Mouse (Mus musculus) thymus, postnatal 0 days (tissue): ENCODE measurements at regions not wholly inside any gene's neighbourhood (a gene's known extent, or its start where the extent isn't known, plus 50 kb on each side); places are given as distances from the start of the nearest gene placed in this dataset.
A peak's percentile ranks its signal among the peaks of the same experiment; 100 is the strongest.

Source experiments
- DNase-seq: peaks from one replicate; pipeline ENCODE4 v3.0.0-alpha.2; 2015; ENCODE audit warnings: low spot score

DNA sequence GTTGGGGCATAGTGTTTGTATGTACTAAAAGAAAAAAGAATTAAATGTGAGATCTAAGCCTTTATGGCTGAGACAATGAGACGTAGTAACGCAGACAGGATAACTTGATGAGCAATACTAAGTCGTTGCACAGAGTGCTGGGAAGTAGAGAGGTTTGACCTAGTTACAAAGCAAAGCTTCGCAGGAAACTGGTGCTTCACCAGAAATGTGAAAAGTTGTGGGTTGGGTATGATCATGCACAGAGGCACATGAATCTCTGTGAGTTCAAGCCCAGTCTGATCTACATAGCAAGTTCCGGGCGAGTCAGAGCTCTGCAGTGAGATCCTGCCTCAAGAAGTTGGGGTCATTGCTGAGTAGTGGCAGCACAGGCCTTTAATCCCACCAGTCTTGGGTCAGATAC, 65.3 kb upstream of the Jmy start:
- peak; percentile 16 for DNase-seq

DNA sequence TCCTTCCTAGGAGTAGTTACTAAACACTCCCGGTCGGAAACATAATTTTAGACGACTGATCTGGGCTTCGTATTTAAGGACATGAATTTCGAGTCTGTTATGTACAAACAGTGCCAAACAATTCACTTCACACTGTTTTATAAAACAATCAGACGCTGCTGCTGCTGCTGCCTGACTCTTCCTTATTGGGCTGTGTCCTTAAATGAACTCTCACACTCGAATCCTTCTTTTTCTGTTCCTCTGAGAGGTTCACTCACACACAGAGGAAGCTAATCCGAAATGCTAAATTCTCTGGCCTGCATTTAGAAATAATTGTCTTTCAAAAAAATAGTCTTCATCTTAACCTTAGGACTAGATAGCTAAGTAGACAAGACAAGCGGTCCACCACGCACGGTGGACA, 64.5 kb upstream of the Jmy start:
- no peak for DNase-seq

DNA sequence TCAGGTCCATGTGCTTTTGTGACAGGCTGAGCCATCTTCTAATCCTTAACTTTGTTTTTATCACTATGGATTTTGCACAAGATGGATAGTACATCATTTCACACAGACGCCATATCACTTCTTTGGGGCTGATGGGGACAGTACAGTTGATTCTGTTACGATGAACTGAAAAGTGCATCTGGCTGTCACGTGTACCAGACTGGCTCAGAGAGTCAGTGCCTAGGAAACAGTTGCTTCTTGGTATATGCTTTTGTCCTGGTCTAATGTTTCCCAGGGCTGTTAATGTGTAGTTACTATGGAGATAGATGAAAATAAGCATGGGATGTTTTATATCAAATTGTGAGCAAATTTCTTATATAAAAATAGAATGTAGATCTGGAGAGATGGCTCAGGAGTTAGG, 60.7 kb upstream of the Jmy start:
- DNase-seq, result no peak

DNA sequence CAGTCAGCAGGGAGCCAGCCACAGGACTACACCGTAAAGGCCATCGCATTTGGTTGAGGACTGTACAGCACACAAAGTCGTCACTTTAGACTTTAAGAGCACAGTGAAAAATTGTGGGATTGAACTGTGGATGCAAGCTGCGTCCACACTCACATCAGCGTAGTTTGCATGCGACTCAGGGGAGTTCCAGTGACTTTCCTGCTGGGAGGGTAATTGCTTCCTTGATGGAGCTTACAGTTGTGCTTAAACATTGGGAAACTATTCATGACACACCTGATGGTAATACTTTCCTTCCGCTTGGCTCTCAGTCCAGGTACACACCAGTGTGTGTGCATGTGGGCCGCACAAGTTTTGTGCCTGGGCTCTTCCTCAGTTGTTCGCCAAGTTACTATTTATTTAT, 59.0 kb upstream of the Jmy start:
- DNase-seq, result no peak

DNA sequence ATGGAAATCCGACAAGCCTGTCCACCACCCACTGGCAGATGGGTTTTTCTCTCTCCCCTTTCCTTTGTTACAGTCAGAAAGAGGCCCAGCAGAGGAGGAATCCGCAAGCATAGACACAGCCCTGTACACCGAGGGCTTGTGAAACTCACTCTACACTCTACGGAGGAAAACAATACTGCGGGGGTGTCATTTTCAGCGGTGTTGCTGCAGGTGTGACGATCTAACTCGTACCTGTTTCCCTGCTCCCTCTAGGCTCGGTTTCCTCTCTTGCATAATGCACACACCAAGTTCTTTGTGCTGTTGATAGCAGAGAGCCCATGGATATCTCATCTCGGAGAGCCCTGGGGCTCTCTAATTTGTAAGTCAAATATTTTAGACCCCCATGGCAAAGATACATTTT, 56.5 kb upstream of the Jmy start:
- no peak for DNase-seq

DNA sequence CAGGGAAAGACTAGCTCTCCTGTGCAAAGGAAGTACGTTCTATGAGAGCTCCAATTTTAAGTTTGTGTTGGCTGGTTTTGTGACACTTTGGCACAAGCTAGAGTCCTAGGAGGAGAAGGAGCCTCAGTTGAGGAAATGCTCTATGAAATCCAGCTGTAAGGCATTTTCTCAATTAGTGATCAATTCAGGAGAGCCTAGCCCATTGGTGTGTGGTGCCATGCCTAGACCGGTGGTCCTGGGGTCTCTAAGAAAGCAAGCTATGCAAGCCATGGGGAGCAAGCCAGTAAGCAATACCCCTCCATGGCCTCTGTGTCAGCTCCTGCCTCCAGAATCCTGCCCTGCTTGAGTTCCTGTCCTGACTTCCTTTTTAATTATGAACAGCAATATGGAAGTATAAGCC, 55.3 kb upstream of the Jmy start:
- DNase-seq, result no peak

DNA sequence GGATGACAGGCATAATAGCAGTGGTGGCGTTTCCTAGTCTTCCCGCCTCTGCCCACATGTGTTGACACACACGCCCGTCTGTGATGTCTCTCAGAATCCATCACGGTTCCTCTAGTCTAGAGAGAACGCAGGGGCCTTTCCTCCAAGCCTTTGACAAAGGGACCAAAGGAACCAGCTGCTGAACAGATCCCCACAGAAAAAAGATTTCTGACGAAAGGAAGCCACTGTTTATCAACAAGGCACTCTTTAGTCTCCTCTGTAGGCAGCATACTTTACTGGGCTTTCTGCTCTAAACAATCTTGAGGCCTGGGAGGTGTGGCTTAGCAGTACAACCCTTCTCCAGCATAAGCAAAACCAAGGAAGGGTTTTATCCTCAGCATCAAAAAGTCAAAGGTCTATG, 54.3 kb upstream of the Jmy start:
- no peak for DNase-seq

DNA sequence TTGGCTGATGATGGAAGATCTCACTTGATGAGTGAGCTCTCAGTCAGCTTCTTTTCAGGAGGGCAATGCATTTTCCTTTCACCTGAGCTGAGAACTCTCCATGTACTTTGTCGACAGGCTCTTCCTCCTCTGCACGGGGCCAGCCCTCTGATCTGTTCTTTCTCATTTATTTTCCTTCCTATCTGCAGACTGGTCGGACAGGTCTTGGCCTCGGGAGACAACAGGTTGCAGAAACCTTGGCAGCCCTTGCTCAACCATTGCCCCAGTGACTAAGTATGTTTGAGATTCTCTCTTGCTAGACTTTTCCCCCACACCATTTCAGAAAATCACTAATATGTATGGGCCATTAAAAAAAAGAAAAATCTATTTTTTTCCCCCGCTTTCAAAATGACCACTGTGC, 53.7 kb upstream of the Jmy start:
- DNase-seq, result no peak

DNA sequence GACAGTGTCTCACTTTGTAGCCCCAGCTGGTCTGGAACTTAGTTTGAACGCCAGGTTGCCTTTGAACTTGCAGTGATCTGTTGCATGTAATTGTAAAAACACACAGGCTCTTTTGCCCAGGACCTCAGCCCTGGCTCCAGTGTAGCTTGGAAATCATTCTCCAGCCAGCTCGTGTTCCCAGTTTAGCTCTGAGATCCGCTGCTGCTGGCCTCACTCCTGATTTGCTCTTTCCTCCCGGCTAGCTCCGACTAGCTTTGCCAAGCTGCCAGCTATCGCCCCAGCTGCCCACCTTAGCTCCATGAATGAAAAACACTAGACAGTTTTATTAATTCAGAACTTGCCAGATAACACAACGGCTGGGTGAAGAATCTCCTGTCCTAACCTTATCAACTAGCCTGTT, 50.7 kb upstream of the Jmy start:
- no peak for DNase-seq
